Mouse (Mus musculus) mature B cell (primary cell): ENCODE results near the gene Abcc4.

ENCODE experiments used
- in situ Hi-C: fragments of 300-500 bp; cut with MboI; formaldehyde crosslinking; loops from 2 replicates; pipeline ENCODE4 v1.14.3; 2019

The Abcc4 gene

DNA sequence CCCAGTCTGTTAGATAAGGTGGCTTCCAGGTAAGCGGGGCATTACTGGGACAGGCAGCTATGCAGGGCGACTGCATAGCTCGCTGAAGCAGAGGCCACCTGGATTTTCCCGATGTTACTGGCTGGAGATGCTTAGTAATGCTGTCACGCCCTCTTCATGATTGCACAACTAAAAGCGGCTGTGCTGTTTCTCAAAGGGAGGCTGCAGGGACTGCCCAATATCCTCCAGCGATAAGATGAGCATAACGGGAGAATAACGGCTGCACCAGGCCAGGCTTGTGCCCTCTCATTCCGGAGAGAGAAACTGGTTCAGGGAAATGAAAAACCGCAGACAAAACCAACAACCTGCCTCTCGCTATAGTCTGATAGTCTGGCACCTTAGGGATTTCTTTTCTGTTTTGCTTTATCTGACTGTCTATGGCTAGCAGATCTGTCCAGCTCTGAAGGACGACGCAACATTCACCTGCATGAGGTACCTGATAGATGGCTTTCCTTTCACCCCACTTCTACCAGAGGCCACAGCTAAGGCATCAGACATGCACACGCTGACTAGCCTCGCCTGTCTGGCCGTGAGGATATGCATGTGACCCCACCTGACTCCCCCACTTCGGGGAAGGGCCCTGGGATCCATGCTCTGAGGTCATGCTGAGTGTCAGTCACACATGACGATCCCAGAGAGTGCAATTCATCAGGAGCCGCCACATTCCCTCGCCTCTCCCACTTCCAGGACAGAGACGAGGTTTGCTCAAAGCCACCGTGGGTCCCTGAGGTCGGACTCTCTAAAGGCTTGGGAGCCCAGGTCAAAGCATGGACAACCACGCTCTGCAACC, 67.4 kb downstream of the Abcc4 start:
- in situ Hi-C loops, result no loop called here

DNA sequence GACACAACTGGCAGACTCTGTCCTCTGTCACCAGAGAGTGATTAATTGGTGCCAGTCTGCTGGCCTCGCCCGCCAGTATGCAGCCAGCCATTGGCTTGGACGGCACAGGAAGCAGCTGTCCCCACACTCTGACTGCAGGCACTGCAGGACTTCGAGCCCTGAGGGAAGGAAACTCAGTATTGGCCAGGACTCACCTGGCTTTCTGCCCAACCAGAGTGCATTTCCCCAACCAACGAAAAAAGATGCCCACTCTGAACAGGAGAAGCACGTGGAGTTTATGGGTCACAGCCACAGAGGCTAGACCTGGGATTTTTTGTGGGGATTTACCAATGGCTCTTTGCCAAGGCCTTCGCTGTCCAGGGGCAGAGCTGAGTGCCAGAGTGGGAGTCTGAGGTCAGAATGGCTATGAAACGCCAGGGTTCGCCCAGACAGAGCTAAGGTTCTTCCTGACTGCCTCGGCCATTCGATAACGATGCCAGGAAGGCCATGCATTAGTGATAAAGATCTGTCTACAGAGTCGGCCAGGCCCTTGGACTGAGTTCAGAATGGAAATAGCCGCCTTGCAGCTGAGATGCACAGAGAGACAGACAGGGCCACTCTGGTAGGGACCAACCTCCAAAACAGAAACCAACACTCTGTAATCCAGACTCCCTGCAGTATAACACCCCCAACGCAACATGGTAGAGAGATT, 70.4 kb downstream of the Abcc4 start:
- in situ Hi-C loops, result no loop called here

DNA sequence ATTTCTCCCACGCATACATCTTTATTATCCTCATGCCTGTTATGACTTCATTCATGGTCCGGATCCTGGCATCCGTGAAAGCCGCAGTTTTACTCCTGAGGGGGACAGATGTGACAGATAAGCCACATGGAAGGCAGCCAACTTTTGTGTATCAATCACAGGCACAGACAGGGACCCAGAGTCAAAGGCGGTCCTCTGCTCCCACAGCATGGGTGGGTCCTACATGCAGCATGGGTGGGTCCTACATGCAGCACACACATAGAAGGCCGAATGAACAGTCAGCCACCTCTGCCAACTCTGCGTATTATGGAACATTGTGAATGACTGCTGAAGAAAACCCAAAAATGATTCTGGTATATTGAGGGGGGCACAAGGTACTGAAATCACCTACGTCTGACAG, 76.4 kb downstream of the Abcc4 start:
- in situ Hi-C loops, result no loop called here

DNA sequence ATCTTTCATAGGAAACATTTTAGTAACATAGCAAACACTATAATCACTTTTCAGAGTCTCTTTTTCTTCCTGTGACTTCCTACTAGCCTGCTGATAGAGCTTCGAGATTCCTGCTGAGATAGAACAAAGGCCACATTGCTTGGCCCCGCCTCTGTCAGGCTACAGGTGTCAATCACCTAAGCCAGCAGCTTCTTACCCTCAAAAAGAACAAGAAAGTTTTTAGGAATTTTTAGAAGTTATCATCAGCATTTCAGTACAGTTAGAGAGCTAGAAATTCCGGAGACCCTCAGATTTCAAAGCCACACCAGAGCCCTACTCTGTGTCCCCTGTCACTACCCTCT, 84.6 kb downstream of the Abcc4 start:
- in situ Hi-C loops, result no loop called here

DNA sequence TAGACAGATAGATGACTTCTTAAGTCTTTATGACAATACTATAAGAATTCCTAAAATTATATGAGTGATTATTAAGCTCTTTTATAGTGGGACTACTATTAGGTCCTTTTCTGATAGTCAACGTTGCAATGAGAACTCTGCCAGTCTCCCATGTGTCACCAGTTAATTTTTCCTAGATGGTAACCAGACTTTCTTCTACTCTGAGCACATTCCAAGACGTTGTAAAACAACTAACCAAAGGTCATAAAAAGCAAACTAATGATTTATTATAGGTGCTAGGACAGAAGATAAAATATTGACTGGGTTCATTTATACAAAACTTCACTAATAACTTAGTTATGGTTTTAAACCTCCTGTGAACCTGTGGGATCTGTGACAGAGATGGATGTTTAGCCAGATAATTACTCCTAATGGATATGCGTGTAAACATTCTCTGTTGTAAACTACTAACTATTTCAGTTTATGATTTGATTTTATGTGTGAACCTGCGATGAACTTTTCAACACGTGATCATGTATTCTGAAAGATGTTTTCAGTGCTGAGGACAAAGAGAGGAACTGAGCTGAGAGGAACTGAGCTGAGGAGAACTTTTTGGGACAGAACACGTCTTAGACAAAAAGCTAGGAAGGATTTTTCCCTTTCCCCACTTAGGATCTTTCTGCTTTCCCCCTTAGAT, 85.1 kb downstream of the Abcc4 start:
- in situ Hi-C loops, result no loop called here

DNA sequence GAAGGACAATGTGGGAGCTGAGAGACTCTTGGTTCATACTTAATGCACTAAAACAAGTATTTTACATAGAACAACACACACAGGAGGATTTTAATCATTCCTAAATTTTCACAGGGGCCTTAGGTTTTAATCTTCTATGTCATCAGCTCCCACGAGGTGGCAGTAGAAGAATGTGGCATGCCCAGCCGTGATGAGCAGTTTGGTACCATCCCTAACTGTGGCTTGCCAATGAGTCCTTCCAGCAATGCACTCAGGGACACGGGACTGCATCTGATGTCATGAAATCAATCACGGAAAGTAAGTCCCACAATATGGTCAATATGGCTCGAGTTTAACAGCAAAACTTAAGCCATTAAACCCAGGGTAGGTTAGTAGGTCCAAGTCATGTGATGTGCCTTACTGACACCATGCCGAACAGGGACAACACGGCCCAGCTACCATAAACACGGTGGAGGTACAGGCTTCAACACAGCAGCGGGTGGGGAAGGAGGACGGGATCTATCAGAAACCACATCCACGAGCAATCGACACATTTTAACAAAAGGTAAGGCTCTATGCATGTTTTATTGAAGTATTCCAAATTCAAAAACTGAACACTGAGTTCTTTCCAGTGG, 89.2 kb downstream of the Abcc4 start:
- in situ Hi-C loops, result loop anchor here (5.0 kb wide), 1 partner anchor 150 kb away; no protein-coding TSS in a partner anchor

DNA sequence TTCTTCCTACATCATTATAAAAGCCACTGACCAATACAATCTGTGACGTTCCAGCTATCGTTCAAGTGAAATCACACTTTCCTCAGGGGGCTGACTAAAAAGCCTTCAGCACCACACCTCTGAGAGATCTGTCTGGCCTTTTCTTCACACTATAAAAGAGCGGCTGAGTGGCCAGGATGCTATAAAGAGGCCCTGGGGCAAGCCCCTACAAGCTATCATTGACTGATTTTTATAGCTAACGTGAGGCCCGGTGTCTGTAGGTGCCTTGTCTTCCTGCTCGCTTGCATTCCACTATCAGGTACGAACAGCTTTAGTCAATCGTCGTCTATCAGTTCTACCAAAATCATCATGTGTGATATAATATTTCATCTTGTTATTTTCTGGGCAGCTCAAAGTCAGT, 92.3 kb downstream of the Abcc4 start:
- in situ Hi-C loops, result no loop called here

DNA sequence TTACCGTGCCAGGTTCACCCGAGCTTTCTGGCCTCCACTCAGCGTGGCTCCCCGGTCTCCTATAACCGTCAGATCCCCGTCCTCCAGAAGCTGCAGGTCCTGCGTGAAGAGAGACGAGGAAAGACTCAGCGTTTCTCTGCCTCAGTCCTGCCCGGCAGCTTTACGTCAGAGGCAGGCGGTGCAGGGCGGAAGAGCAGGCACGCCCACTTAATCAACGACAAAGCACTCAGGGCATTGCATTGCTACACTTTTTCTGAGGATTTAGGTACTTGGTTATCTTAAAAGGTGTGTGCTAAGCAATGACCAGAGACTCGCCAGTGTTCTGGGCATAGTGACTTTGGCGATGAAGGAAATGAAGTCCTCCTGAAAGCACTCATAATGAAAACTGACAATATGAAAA, 94.3 kb downstream of the Abcc4 start:
- in situ Hi-C loops, result no loop called here

DNA sequence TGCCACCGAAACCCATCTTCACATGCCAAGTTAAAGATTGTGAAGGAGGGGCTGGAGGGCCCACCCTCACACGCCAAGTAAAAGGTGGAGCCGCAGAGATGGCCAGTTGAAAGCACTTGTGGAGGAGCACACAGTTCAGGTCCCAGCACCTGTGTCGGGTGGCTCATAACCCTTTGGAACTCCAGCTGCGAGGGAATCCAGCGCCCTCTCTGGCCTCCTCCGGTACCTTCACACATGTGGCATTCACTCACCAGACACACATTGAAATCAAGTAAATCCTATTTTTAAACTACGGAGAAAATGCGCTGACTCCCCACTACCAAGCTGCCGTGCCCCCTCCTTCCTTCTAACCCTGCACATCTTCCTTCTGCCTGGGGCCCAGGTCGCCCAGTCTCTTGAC, 95.2 kb downstream of the Abcc4 start:
- in situ Hi-C loops, result no loop called here

DNA sequence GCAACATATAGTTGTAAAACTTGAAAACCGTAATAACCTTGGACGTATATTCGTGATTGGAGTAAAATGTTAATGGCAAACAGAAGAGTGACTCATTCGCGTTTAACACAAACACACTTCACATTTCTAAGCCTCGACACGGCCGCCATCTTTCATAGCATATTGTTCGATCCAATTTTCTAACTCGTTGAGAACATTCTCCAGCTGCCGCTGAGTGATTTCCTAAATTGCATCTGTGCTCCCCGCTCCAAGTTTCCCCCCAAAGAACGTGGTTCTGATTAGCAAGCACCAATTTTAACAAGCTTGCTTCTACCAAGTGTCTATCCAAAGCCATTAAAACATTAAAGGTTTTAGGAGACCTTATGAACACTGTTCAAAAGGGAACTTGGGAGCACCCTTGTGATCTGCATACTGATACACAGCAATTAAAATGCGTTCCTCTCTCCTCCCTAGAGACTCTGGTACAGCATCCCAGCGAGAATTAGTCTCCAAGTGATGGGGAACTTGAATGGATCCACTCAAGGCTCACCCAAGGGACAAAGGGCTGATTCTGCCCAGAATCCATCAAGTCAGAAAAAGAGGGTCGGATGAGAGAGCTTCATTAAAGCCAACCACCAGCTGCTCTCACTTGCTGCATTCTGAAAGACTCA, 97.1 kb downstream of the Abcc4 start:
- in situ Hi-C loops, result no loop called here

DNA sequence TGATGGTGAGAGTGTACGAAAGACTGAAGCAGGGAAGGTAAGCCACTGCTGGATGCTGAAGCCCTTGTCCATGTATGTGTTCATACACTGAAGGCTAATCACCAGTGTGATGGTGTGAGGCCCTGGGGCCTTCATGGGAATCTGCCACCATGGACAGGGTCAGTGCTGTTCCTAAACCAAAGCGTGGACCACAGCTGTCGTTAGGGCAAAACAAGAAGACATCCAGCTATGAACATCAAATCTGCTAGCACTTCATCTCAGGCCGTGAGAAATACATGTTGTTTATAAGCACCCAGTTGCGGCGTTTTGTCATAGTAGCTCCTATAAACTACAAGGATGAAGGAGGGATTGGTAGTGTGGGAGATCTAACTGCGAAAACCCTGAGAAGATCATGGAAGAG, 97.7 kb downstream of the Abcc4 start:
- in situ Hi-C loops, result no loop called here

DNA sequence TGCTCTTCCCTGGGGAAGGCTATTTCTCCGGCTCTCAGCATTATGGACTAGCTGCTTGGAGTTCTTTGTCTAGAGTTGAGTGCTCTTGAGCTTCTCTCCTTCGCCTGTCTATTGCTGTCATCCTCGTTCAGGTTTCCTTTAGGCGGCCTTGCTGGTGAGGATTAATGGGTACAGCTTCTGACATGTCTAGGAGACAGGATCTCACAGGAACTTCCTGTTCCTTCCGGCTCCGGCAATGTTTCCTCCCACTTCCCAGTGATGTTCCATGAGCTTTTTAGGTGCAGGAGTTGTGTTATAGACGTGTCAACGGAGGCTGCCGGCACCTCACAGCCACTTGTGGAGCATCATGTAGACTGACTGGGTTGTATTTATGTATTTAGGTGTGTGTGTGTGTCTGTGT, 99.5 kb downstream of the Abcc4 start:
- in situ Hi-C loops, result no loop called here

DNA sequence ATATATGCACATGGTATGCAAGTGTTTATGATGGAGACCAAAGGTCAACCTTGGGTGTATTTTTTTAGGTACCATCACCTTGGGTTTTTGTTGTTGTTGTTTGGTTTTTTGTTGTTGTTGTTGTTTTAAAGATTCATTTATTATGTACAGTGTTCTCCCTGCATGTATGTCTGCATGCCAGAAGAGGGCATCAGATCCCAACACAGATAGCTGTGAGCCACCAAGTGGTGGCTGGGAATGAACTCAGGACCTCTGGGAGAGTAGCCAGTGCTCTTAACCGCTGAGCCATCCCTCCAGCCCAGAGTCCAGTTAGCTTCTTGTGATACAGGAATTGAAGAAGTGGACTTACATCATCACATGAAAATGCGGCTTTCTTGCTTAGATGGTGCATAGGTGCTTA, 101.1 kb downstream of the Abcc4 start:
- in situ Hi-C loops, result no loop called here

DNA sequence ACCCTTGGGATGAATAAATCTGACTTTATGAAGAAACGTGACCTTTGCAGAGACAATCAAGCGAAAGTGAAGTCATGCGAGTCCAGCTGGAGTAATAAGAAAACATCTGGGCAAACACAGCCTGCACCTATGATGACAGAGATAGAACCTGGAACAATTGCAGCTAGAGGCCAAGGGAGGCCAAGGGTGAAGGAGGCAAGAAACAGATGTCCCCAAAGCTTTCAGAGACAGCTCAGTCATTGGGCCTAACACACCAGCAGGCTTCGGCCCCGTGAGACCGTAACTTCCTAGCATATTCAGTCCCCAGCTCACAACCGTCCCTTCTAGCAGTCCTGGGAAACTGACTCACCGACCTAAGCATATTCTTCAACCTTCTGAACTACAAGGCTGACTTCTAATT, 104.0 kb downstream of the Abcc4 start:
- in situ Hi-C loops, result no loop called here

DNA sequence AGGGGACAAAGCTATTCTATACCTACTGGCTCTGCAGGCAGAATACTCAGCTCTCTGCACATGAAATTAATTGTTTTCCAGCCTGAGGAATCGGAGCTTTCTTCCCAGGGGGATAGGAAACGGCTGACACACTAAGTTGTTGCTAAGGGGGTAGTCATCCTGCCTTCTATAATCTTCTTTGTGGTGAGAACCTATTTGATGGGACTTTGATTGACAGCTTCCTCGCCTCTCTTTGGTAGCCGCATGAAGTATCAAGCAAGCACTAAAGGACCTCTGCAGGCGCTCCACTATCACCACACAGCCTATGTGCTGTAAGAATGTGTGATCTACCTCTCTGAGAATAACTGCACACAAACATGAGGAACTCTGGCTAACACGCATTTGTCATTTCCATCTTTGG, 105.3 kb downstream of the Abcc4 start:
- in situ Hi-C loops, result no loop called here

DNA sequence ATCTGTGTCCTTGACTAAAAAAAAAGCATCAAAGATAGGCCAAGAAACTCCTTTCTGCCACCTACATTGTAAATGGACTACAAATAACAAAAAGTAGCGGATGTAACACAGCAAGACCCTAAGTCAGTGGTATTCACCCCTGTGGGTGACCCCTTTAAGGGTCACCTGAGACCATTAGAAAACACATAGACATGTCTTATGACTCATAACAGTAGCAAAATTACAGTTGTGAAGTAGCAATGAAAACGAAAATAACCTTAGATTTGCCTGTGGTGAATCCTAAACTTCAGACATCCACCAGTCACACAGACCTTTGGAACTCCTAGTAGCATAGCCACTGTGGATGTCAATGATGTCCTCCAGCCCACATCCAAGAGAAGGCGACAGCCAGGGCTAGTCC, 107.3 kb downstream of the Abcc4 start:
- in situ Hi-C loops, result no loop called here

DNA sequence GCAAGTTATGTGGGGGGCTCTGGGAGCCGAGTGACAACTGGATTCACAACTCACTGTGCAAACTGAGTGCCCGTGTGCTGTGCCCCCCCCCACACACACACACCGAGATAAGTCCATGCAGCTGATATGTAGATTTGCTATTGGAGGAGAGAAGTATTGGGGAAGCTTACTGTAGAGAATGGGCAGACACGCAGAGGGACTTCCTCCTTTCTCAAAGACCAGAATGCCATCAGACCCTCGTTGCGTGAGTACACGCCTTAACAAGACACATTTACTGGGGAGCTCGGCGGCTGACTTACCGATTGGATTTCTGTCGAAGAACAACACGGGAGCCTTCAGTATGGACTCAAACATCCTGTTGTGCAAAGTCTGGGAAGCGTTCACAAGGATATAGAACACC, 111.6 kb downstream of the Abcc4 start:
- in situ Hi-C loops, result no loop called here

DNA sequence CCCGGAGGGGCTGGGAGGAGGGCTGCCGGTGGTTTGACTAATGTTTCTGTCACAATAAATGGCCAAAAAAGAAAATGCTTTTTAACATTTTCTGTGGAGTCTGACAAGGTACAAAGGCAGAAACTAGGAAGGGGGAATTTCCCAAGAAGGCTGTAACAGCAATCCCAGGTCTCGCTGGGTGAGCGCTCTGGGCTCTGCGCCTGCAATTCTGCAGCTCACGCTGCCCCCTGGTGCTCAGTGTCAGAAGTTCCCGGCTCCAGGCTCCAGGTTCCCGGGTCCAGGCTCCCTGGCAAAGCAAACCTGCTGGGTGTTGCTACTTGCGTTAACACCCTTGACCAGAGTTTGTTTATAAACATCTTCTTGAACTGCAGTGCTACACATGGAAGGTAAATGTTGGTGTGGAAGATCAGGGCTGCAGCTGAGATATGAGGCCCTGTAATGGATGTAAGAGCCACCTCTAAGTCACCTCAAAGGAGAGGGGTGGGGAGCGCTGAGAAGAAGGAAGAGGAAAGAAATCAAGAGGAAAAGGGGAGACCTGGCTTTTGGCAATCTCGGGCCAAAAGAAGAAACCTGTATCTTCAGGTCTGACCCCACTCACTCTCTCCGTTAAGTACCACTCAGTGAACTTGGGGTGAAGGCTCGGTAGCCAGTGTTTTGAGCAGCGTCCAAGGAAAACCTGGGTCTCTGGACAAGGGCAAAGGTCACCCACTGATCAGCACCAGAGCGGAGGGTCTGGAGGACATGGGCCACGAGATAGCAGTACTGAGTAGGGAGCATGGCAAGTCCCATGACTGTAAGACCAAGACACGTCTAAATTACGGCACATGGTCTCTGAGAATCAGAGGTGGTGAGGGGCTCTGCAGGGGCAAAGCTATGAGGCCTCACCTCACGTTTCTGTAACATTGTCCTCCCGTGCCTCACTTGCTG, 114.3 kb downstream of the Abcc4 start:
- in situ Hi-C loops, result no loop called here

DNA sequence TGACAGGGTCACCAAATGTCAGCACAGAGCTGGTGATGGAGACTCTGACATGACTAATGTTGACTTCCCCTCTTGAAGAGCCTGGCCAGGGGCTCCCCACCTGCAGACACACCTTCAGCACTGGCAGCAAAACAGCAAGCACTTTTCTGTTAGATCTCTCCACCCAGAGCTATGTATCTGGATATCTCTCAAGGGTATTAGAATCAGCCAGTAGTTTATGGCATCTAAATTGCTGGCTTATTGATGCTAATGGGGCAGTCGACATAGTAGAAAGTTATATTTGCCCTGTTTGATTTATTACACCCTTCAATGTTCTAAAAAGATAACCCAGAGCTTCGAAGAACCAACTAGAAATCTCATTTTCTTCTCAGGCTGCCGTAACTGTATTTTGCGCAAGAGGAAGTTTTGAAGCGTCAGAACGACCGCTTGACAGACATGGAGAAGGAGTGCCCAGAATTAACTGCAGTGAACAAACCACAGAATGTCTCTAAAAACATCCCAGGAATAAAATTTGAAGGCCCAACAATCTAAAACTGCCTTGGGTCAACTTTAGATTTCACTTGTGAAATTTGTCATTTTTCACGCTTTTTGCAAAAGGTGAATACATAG, 123.6 kb downstream of the Abcc4 start:
- in situ Hi-C loops, result no loop called here

DNA sequence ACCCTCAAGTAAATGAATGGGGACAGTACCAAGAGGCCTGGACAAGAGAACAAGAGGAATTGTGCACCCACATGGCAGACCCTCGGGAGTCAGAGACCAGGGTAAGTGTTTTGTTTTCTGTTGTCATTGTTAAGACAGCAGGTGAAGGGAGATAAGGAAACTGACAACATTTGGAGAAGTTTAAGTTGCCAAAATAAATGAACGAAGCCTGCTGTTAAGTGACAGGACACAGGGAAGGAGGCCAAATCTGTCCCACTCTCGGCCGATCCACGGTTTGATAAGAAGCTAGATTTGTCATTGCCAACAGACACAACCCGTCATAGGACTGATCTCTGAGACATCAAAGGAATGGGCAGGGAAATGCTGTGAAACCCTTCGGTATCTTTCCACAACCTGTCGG, 124.3 kb downstream of the Abcc4 start:
- in situ Hi-C loops, result no loop called here
